Comparison of ENCODE assay signal across 9 mouse cellular contexts in genomic region chr16:13733518-13734137, GRCm38 (mm10). TPM values are rescaled to one million over a fixed set of nuclear protein-coding genes. Genes with fewer than 3 reads are reported as not detected.
DNase-seq lines count a peak whose midpoint lies in the region; ATAC-seq and TF ChIP-seq lines count a peak whose summit lies in the region.
"Had no signal": no experiment of that assay in that cellular context is flagged by ENCODE, and none has a peak within 500 bp of the region (broad histone marks: within the 10 kb centered on the region; RNA-seq: fewer than 3 reads in every experiment).

No protein-coding gene starts in this region.

- TF ChIP-seq EP300 in liver, postnatal 0 days (IDR thresholded peaks at IDR 0.05; ENCODE audit: low read depth) = no peak

- no peak overlapping the region for H3K4me2 ChIP-seq in neural tube, embryonic 15.5 days
- no peak overlapping the region for H3K4me2 ChIP-seq in liver, postnatal 0 days (ENCODE audit: low read depth, low read length)
- H3K4me2 ChIP-seq: heart, embryonic 15.5 days had no signal

- H3K9ac ChIP-seq in neural tube, embryonic 15.5 days (replicated peaks) = no peak overlapping the region
- no peak overlapping the region for H3K9ac ChIP-seq in liver, postnatal 0 days (replicated peaks)
- H3K9ac ChIP-seq: heart, embryonic 15.5 days had no signal

- peak; percentile 87 for TF ChIP-seq CTCF in liver, postnatal 0 days (IDR thresholded peaks at IDR 0.05; ENCODE audit: low read depth)

- H3K36me3 ChIP-seq in neural tube, embryonic 15.5 days = no peaks in the 10 kb centered on the region
- H3K36me3 ChIP-seq in liver, postnatal 0 days (replicated peaks; ENCODE audit: insufficient read depth, low read length) = no peaks in the 10 kb centered on the region
- H3K36me3 ChIP-seq: heart, embryonic 15.5 days had no signal

- H3K4me3 ChIP-seq in neural tube, embryonic 15.5 days (replicated peaks) = no peak overlapping the region
- H3K4me3 ChIP-seq in liver, postnatal 0 days (ENCODE audit: low read depth, low read length) = no peak overlapping the region
- H3K4me3 ChIP-seq: heart, embryonic 15.5 days had no signal

- H3K27me3 ChIP-seq in neural tube, embryonic 15.5 days (replicated peaks) = no peaks in the 10 kb centered on the region
- no peaks in the 10 kb centered on the region for H3K27me3 ChIP-seq in liver, postnatal 0 days (ENCODE audit: insufficient read depth, low read length)
- H3K27me3 ChIP-seq: heart, embryonic 15.5 days had no signal

- peaks cover 8% of the 10 kb centered on the region for H3K4me1 ChIP-seq in neural tube, embryonic 15.5 days
- H3K4me1 ChIP-seq in liver, postnatal 0 days (ENCODE audit: insufficient read depth) = peaks cover 5% of the 10 kb centered on the region

- WGBS in neural tube, embryonic 15.5 days = 33% methylated on average over 9 of the region's 9 CpGs
- 22% methylated on average over 9 of the region's 9 CpGs for WGBS in liver, postnatal 0 days (ENCODE audit: insufficient replicate concordance)

- ATAC-seq in neural tube, embryonic 15.5 days (ENCODE audit: low FRiP score) = no peak
- ATAC-seq in liver, postnatal 0 days = no peak

- H3K9me3 ChIP-seq in neural tube, embryonic 15.5 days (replicated peaks) = no peaks in the 10 kb centered on the region
- H3K9me3 ChIP-seq in liver, postnatal 0 days (ENCODE audit: low read length) = no peaks in the 10 kb centered on the region
- H3K9me3 ChIP-seq: heart, embryonic 15.5 days had no signal

- no peak overlapping the region for H3K27ac ChIP-seq in neural tube, embryonic 15.5 days (replicated peaks)
- H3K27ac ChIP-seq in liver, postnatal 0 days (ENCODE audit: low read depth) = no peak overlapping the region
- H3K27ac ChIP-seq: heart, embryonic 15.5 days had no signal

- DNase-seq in neural tube, embryonic 10.5 days (ENCODE audit: extremely low spot score, low spot score) = peak; percentile 77
- DNase-seq in cerebellum, adult 11-12 months = peak; percentile 47
- peak; percentile 70 to 74 for DNase-seq in frontal cortex, postnatal 25 days (ENCODE audit: low spot score in 2 of 2)
- DNase-seq in kidney, postnatal 10 days = peak; percentile 89
- DNase-seq in liver, postnatal 0 days = peak; percentile 85
- DNase-seq in retina, postnatal 7 days (ENCODE audit: low read depth, low spot score) = peak; percentile 45
- peak; percentile 56 to 74 for DNase-seq in urinary bladder, adult 18-20 months (ENCODE audit: low spot score in 2 of 2)

RNA-seq across cellular contexts. Expression of gene Pla2g10, which starts 2.8 kb away (rescaled TPM):
- 0.41 and 1.4 TPM in 2 replicates for polyA plus RNA-seq in neural tube, embryonic 15.5 days (2015; fragmentation: Nextera tagmentation; extraction: Ambion mirVana)
- not detected in 2 replicates for polyA plus RNA-seq in liver, postnatal 0 days (2015; fragmentation: Nextera tagmentation; extraction: Ambion mirVana)

RNA-seq across cellular contexts. Expression of gene Rrn3, which starts 46.9 kb away (rescaled TPM):
- polyA plus RNA-seq in neural tube, embryonic 15.5 days (2015; fragmentation: Nextera tagmentation; extraction: Ambion mirVana) = 82.7 and 86.5 TPM in 2 replicates
- 13.9 and 15.3 TPM in 2 replicates for polyA plus RNA-seq in liver, postnatal 0 days (2015; fragmentation: Nextera tagmentation; extraction: Ambion mirVana)
